Mouse (Mus musculus): ENCODE measurements at regions not wholly inside any gene's neighbourhood (a gene's known extent, or its start where the extent isn't known, plus 50 kb on each side); places are given as distances from the start of the nearest gene placed in this dataset.

- no peaks in the 10 kb centered on the region for H3K36me3 ChIP-seq (ENCODE audit: control insufficient read depth, insufficient read depth, low read length, poor library complexity, severe bottlenecking)
- H3K4me3 ChIP-seq (ENCODE audit: insufficient read depth in 1 of 2, low read depth in 1 of 2, low read length in 2 of 2, poor library complexity in 1 of 2, severe bottlenecking in 1 of 2) = no peak overlapping the region
- in situ Hi-C loops (cut with MboI; ENCODE audit: low sequenced_read_pairs in 2 of 2, unreplicated experiment in 2 of 2) = no loop called here
- DNase-seq (ENCODE audit: low read depth, low spot score) = no peak
- TF ChIP-seq ZC3H11A (IDR thresholded peaks at IDR 0.05; ENCODE audit: borderline replicate concordance, low read depth, low read length) = no peak
- TF ChIP-seq MAFK (IDR thresholded peaks at IDR 0.05; ENCODE audit: insufficient read depth, low read depth, low read length) = no peak
- no peaks in the 10 kb centered on the region for H3K9me3 ChIP-seq (ENCODE audit: control insufficient read depth, insufficient read depth, low read depth, low read length)
- H3K9ac ChIP-seq (ENCODE audit: insufficient read depth, low read depth, low read length, poor library complexity, severe bottlenecking) = no peak overlapping the region
- H3K4me1 ChIP-seq (ENCODE audit: control insufficient read depth in 2 of 2, insufficient read depth in 2 of 2, low read length in 2 of 2, poor library complexity in 1 of 2) = no peaks in the 10 kb centered on the region
- no peak overlapping the region for H3K27ac ChIP-seq (ENCODE audit: insufficient read depth, low read depth, low read length, poor library complexity, severe bottlenecking)
Measured at GRCm38 (mm10) chr16:5366021-5366420, 110.2 kb upstream of the Eef2kmt start.

GRCm38 (mm10) chr16:5363007-5363570 is 107.3 kb upstream of the Eef2kmt start:
- Histone ChIP-seq H3K9me3 (ENCODE audit: control insufficient read depth, insufficient read depth, low read depth, low read length) (no peaks in the 10 kb centered on the region), H3K36me3 (ENCODE audit: control insufficient read depth, insufficient read depth, low read length, poor library complexity, severe bottlenecking) (no peaks in the 10 kb centered on the region), H3K27ac (ENCODE audit: insufficient read depth, low read depth, low read length, poor library complexity, severe bottlenecking) (no peak overlapping the region), H3K9ac (ENCODE audit: insufficient read depth, low read depth, low read length, poor library complexity, severe bottlenecking) (no peak overlapping the region), H3K4me1 (ENCODE audit: control insufficient read depth in 2 of 2, insufficient read depth in 2 of 2, low read length in 2 of 2, poor library complexity in 1 of 2) (no peaks in the 10 kb centered on the region), H3K4me3 (ENCODE audit: insufficient read depth in 1 of 2, low read depth in 1 of 2, low read length in 2 of 2, poor library complexity in 1 of 2, severe bottlenecking in 1 of 2) (no peak overlapping the region)
- no peak for TF ChIP-seq ZNF384 (IDR thresholded peaks at IDR 0.05; ENCODE audit: low read depth, low read length)
- no peak for TF ChIP-seq CHD2 (IDR thresholded peaks at IDR 0.05; ENCODE audit: low read depth, low read length)
- no peak for TF ChIP-seq MAFK (IDR thresholded peaks at IDR 0.05; ENCODE audit: insufficient read depth, low read depth, low read length)
- TF ChIP-seq HCFC1 (IDR thresholded peaks at IDR 0.05; ENCODE audit: borderline replicate concordance, insufficient read depth, low read length) = no peak
- no peak for TF ChIP-seq ZC3H11A (IDR thresholded peaks at IDR 0.05; ENCODE audit: borderline replicate concordance, low read depth, low read length)
- no peak for DNase-seq (ENCODE audit: low read depth, low spot score)
- in situ Hi-C loops (cut with MboI; ENCODE audit: low sequenced_read_pairs in 2 of 2, unreplicated experiment in 2 of 2) = no loop called here

- in situ Hi-C loops (cut with MboI; ENCODE audit: low sequenced_read_pairs in 2 of 2, unreplicated experiment in 2 of 2) = no loop called here
- H3K27ac ChIP-seq (ENCODE audit: insufficient read depth, low read depth, low read length, poor library complexity, severe bottlenecking) = no peak overlapping the region
- H3K4me1 ChIP-seq (ENCODE audit: control insufficient read depth in 2 of 2, insufficient read depth in 2 of 2, low read length in 2 of 2, poor library complexity in 1 of 2) = no peaks in the 10 kb centered on the region
- H3K36me3 ChIP-seq (ENCODE audit: control insufficient read depth, insufficient read depth, low read length, poor library complexity, severe bottlenecking) = no peaks in the 10 kb centered on the region
- no peak overlapping the region for H3K4me3 ChIP-seq (ENCODE audit: insufficient read depth in 1 of 2, low read depth in 1 of 2, low read length in 2 of 2, poor library complexity in 1 of 2, severe bottlenecking in 1 of 2)
- TF ChIP-seq HCFC1 (IDR thresholded peaks at IDR 0.05; ENCODE audit: borderline replicate concordance, insufficient read depth, low read length) (no peak), CHD2 (IDR thresholded peaks at IDR 0.05; ENCODE audit: low read depth, low read length) (no peak), MAFK (IDR thresholded peaks at IDR 0.05; ENCODE audit: insufficient read depth, low read depth, low read length) (no peak), ZNF384 (IDR thresholded peaks at IDR 0.05; ENCODE audit: low read depth, low read length) (no peak), ZC3H11A (IDR thresholded peaks at IDR 0.05; ENCODE audit: borderline replicate concordance, low read depth, low read length) (no peak)
- DNase-seq (ENCODE audit: low read depth, low spot score) = no peak
- H3K9me3 ChIP-seq (ENCODE audit: control insufficient read depth, insufficient read depth, low read depth, low read length) = no peaks in the 10 kb centered on the region
- no peak overlapping the region for H3K9ac ChIP-seq (ENCODE audit: insufficient read depth, low read depth, low read length, poor library complexity, severe bottlenecking)
Measured at GRCm38 (mm10) chr16:5359193-5359592, 103.4 kb upstream of the Eef2kmt start.

GRCm38 (mm10) chr16:5353881-5354280 is 98.1 kb upstream of the Eef2kmt start:
- Histone ChIP-seq H3K9ac (ENCODE audit: insufficient read depth, low read depth, low read length, poor library complexity, severe bottlenecking) (no peak overlapping the region), H3K36me3 (ENCODE audit: control insufficient read depth, insufficient read depth, low read length, poor library complexity, severe bottlenecking) (no peaks in the 10 kb centered on the region), H3K4me1 (ENCODE audit: control insufficient read depth in 2 of 2, insufficient read depth in 2 of 2, low read length in 2 of 2, poor library complexity in 1 of 2) (peaks cover 1 to 3% of the 10 kb centered on the region in 2 experiments; a peak in 1 of 4 replicates), H3K4me3 (ENCODE audit: insufficient read depth in 1 of 2, low read depth in 1 of 2, low read length in 2 of 2, poor library complexity in 1 of 2, severe bottlenecking in 1 of 2) (no peak overlapping the region), H3K27ac (ENCODE audit: insufficient read depth, low read depth, low read length, poor library complexity, severe bottlenecking) (no peak overlapping the region), H3K9me3 (ENCODE audit: control insufficient read depth, insufficient read depth, low read depth, low read length) (no peaks in the 10 kb centered on the region)
- TF ChIP-seq ZC3H11A (IDR thresholded peaks at IDR 0.05; ENCODE audit: borderline replicate concordance, low read depth, low read length) = no peak
- TF ChIP-seq HCFC1 (IDR thresholded peaks at IDR 0.05; ENCODE audit: borderline replicate concordance, insufficient read depth, low read length) = no peak
- TF ChIP-seq MAFK (IDR thresholded peaks at IDR 0.05; ENCODE audit: insufficient read depth, low read depth, low read length) = no peak
- TF ChIP-seq ZNF384 (IDR thresholded peaks at IDR 0.05; ENCODE audit: low read depth, low read length) = no peak
- no peak for TF ChIP-seq CHD2 (IDR thresholded peaks at IDR 0.05; ENCODE audit: low read depth, low read length)
- in situ Hi-C loops (cut with MboI; ENCODE audit: low sequenced_read_pairs in 2 of 2, unreplicated experiment in 2 of 2) = no loop called here
- no peak for DNase-seq (ENCODE audit: low read depth, low spot score)

Measured in ES-E14 (cell line).